9 mouse cellular contexts compared by ENCODE assay signal in genomic region chr6:24347745-24348480, GRCm38 (mm10).
DNase-seq lines count a peak whose midpoint lies in the region; ATAC-seq and TF ChIP-seq lines count a peak whose summit lies in the region.
"Had no signal": no experiment of that assay in that cellular context is flagged by ENCODE, and none has a peak within 500 bp of the region (broad histone marks: within the 10 kb centered on the region; RNA-seq: fewer than 3 reads in every experiment).

No protein-coding gene starts in this region.

- no peak overlapping the region for H3K4me3 ChIP-seq in forebrain, embryonic 15.5 days
- H3K4me3 ChIP-seq in forebrain, embryonic 10.5 days, result no peak overlapping the region
- H3K4me3 ChIP-seq in hindbrain, embryonic 11.5 days (ENCODE audit: low read depth, low read length), result no peak overlapping the region
- H3K4me3 ChIP-seq in limb, embryonic 14.5 days (replicated peaks; ENCODE audit: low read length), result no peak overlapping the region

- H3K4me2 ChIP-seq in forebrain, embryonic 15.5 days (replicated peaks), result no peak overlapping the region
- H3K4me2 ChIP-seq in hindbrain, embryonic 11.5 days (replicated peaks; ENCODE audit: low read depth, low read length), result peak overlapping the region; percentile 21
- no peak overlapping the region for H3K4me2 ChIP-seq in limb, embryonic 14.5 days (replicated peaks; ENCODE audit: low read depth, low read length, severe bottlenecking)

- H3K4me1 ChIP-seq in forebrain, embryonic 15.5 days, result no peaks in the 10 kb centered on the region
- H3K4me1 ChIP-seq in forebrain, embryonic 10.5 days, result peaks cover 7% of the 10 kb centered on the region
- H3K4me1 ChIP-seq in hindbrain, embryonic 11.5 days (replicated peaks; ENCODE audit: control insufficient read depth, insufficient read depth, low read length), result no peaks in the 10 kb centered on the region
- no peaks in the 10 kb centered on the region for H3K4me1 ChIP-seq in limb, embryonic 14.5 days (ENCODE audit: control insufficient read depth, insufficient read depth, low read length)

- no peak for TF ChIP-seq POLR2A in limb, embryonic 14.5 days (IDR thresholded peaks at IDR 0.05; ENCODE audit: borderline replicate concordance, extremely low read depth, insufficient read depth, insufficient read length)

- WGBS in forebrain, embryonic 15.5 days, result 62% methylated on average over 13 of the region's 13 CpGs
- WGBS in forebrain, embryonic 10.5 days, result 67% methylated on average over 13 of the region's 13 CpGs
- WGBS in hindbrain, embryonic 11.5 days, result 36% methylated on average over 13 of the region's 13 CpGs
- 45% methylated on average over 13 of the region's 13 CpGs for WGBS in limb, embryonic 14.5 days

- H3K9me3 ChIP-seq in forebrain, embryonic 15.5 days, result no peaks in the 10 kb centered on the region
- no peaks in the 10 kb centered on the region for H3K9me3 ChIP-seq in forebrain, embryonic 10.5 days
- H3K9me3 ChIP-seq in hindbrain, embryonic 11.5 days (ENCODE audit: control insufficient read depth, low read length), result no peaks in the 10 kb centered on the region
- H3K9me3 ChIP-seq in limb, embryonic 14.5 days (ENCODE audit: control insufficient read depth, low read length), result no peaks in the 10 kb centered on the region

- H3K27ac ChIP-seq in forebrain, embryonic 15.5 days (replicated peaks), result no peak overlapping the region
- H3K27ac ChIP-seq in forebrain, embryonic 10.5 days, result no peak overlapping the region
- H3K27ac ChIP-seq in hindbrain, embryonic 11.5 days (ENCODE audit: low read depth, low read length), result no peak overlapping the region
- H3K27ac ChIP-seq in limb, embryonic 14.5 days (replicated peaks; ENCODE audit: low read depth, low read length), result no peak overlapping the region
- H3K27ac ChIP-seq: liver, embryonic 14.5 days had no signal

- no peak overlapping the region for H3K9ac ChIP-seq in forebrain, embryonic 15.5 days (replicated peaks)
- H3K9ac ChIP-seq in hindbrain, embryonic 11.5 days (ENCODE audit: low read depth, low read length), result no peak overlapping the region
- no peak overlapping the region for H3K9ac ChIP-seq in limb, embryonic 14.5 days (ENCODE audit: low read depth, low read length, severe bottlenecking)
- H3K9ac ChIP-seq: liver, embryonic 14.5 days had no signal

- no peaks in the 10 kb centered on the region for H3K27me3 ChIP-seq in forebrain, embryonic 15.5 days
- no peaks in the 10 kb centered on the region for H3K27me3 ChIP-seq in forebrain, embryonic 10.5 days (ENCODE audit: poor library complexity, severe bottlenecking)
- no peaks in the 10 kb centered on the region for H3K27me3 ChIP-seq in hindbrain, embryonic 11.5 days (ENCODE audit: control insufficient read depth, insufficient read depth, low read length)
- H3K27me3 ChIP-seq in limb, embryonic 14.5 days (ENCODE audit: control insufficient read depth, insufficient read depth, low read length), result no peaks in the 10 kb centered on the region

- no peak for DNase-seq in forebrain, embryonic 10.5 days (ENCODE audit: extremely low spot score, low spot score)
- DNase-seq in hindbrain, embryonic 11.5 days (ENCODE audit: low spot score), result peak; percentile 52
- no peak for DNase-seq in limb, embryonic 14.5 days (ENCODE audit: low spot score)
- DNase-seq in naive thymus-derived CD4-positive, alpha-beta T cell, adult 2 months (ENCODE audit: low read depth), result peak; percentile 48
- DNase-seq in left cerebral cortex, adult 8-10 months (ENCODE audit: low spot score in 2 of 2), result no peak
- no peak for DNase-seq in layer of hippocampus, postnatal 25 days (ENCODE audit: extremely low spot score in 1 of 2, low spot score in 1 of 2)

- H3K36me3 ChIP-seq in forebrain, embryonic 15.5 days, result no peaks in the 10 kb centered on the region
- no peaks in the 10 kb centered on the region for H3K36me3 ChIP-seq in forebrain, embryonic 10.5 days (replicated peaks)
- no peaks in the 10 kb centered on the region for H3K36me3 ChIP-seq in hindbrain, embryonic 11.5 days (ENCODE audit: control insufficient read depth, insufficient read depth, low read length)
- H3K36me3 ChIP-seq in limb, embryonic 14.5 days (ENCODE audit: control insufficient read depth, insufficient read depth, low read length), result no peaks in the 10 kb centered on the region

- ATAC-seq in forebrain, embryonic 15.5 days (replicated peaks), result 0 out of 2 replicates have a peak, but pooled peaks have one; percentile 26
- peak; percentile 81 for ATAC-seq in common myeloid progenitor, adult 5-6 weeks (replicated peaks; ENCODE audit: low read depth, poor library complexity, severe bottlenecking)
- peak; percentile 60 for ATAC-seq in hindbrain, embryonic 11.5 days (ENCODE audit: low FRiP score)
- ATAC-seq in limb, embryonic 14.5 days (ENCODE audit: low FRiP score, low read depth), result peak; percentile 30; the same call in 1 of the 2 replicates

Comparison
In these comparisons a context has a peak if more than half of its experiments do, and no peak if none do; other contexts are left out.
1. ATAC-seq: peak in every context shown above with its lines; median percentile 81 in common myeloid progenitor, adult 5-6 weeks; 60 in hindbrain, embryonic 11.5 days; 30 in limb, embryonic 14.5 days; 26 in forebrain, embryonic 15.5 days.
2. DNase-seq: peak in hindbrain, embryonic 11.5 days (single experiment) and naive thymus-derived CD4-positive, alpha-beta T cell, adult 2 months (single experiment); none in forebrain, embryonic 10.5 days (single experiment), limb, embryonic 14.5 days (single experiment), left cerebral cortex, adult 8-10 months (0 of 2) and layer of hippocampus, postnatal 25 days (0 of 2).